Mouse (Mus musculus) heart, embryonic 15.5 days (tissue): ENCODE results near the gene Cdca4. TPM values are rescaled to one million over a fixed set of nuclear protein-coding genes. Genes with fewer than 3 reads are reported as not detected.

ENCODE experiments used
- ATAC-seq: fragments of 200-750 bp; cut with Nextera tagmentation; replicated peaks from 2 replicates; pipeline ENCODE4 v1.8.0; 2017; ENCODE audit warnings: low read depth, moderate TSS enrichment; ENCODE audit not compliant: insufficient number of reproducible peaks, insufficient read depth, low FRiP score
- H3K27ac ChIP-seq: fragments of 300-500 bp; sonication (generic); 2 replicates; pipeline ENCODE4 v1.5.1; 2015; ENCODE audit warnings: mild to moderate bottlenecking, inconsistent platforms
- H3K27me3 ChIP-seq: fragments of 300-500 bp; sonication (generic); 2 replicates; pipeline ENCODE4 v1.6.1; 2015; ENCODE audit warnings: inconsistent platforms
- H3K36me3 ChIP-seq: fragments of 300-500 bp; sonication (generic); 2 replicates; pipeline ENCODE4 v1.6.1; 2015; ENCODE audit warnings: mild to moderate bottlenecking, inconsistent platforms
- H3K4me1 ChIP-seq: fragments of 300-500 bp; sonication (generic); replicated peaks from 2 replicates; pipeline ENCODE4 v1.6.1; 2015; ENCODE audit warnings: inconsistent platforms
- H3K4me2 ChIP-seq: fragments of 300-500 bp; sonication (generic); 2 replicates; pipeline ENCODE4 v1.6.1; 2015; ENCODE audit warnings: inconsistent platforms, mild to moderate bottlenecking, moderate library complexity
- H3K4me3 ChIP-seq: fragments of 300-500 bp; sonication (generic); 2 replicates; pipeline ENCODE4 v1.5.1; 2015; ENCODE audit warnings: mild to moderate bottlenecking, inconsistent platforms
- H3K9ac ChIP-seq: fragments of 300-500 bp; sonication (generic); 2 replicates; pipeline ENCODE4 v1.6.1; 2015; ENCODE audit warnings: mild to moderate bottlenecking, inconsistent platforms
- H3K9me3 ChIP-seq: fragments of 300-500 bp; sonication (generic); replicated peaks from 2 replicates; pipeline ENCODE4 v1.6.1; 2016; ENCODE audit warnings: inconsistent platforms
- WGBS: fragments of 180-500 bp; shearing (Covaris S2); methylation state at CpG from one replicate; pipeline ENCODE4 v1.1.7; 2015; ENCODE audit warnings: mixed read lengths; 5-methylcytosine and 5-hydroxymethylcytosine counted together
- polyA plus RNA-seq: library from polyadenylated mRNA; unstranded; fragments of >200 nt; fragmentation: Nextera tagmentation; extraction: Ambion mirVana; gene quantifications from 2 replicates; pipeline ENCODE4 v1.2.1, GENCODE M21; 2015

The Cdca4 gene
- polyA plus RNA-seq, 1 experiment from 2014 or later, result 34.6 TPM

- H3K9me3 ChIP-seq, result no peaks in the 10 kb centered on the region
- H3K9ac ChIP-seq, result 0 out of 2 replicates have a peak overlapping the region, but pooled peaks have one; percentile 6
- H3K27ac ChIP-seq, result no peak overlapping the region
- H3K27me3 ChIP-seq, result peaks cover 20% of the 10 kb centered on the region
- no peak overlapping the region for H3K4me3 ChIP-seq
- peaks cover 72% of the 10 kb centered on the region for H3K4me1 ChIP-seq
- WGBS, result 46% methylated on average over 17 of the region's 17 CpGs
- no peak for ATAC-seq
- no peak overlapping the region for H3K4me2 ChIP-seq
- no peaks in the 10 kb centered on the region for H3K36me3 ChIP-seq
These were observed 32.4 kb downstream of the Cdca4 start for GRCm38 (mm10) chr12:112796551-112797510.

GRCm38 (mm10) chr12:112795466-112796104 is 33.6 kb downstream of the Cdca4 start:
- H3K27me3 ChIP-seq, result peaks cover 8% of the 10 kb centered on the region
- peak overlapping the region; percentile 31 for H3K4me2 ChIP-seq
- ATAC-seq, result peak; percentile 50
- no peaks in the 10 kb centered on the region for H3K36me3 ChIP-seq
- peaks cover 66% of the 10 kb centered on the region for H3K4me1 ChIP-seq
- WGBS, result 45% methylated on average over 18 of the region's 18 CpGs
- H3K4me3 ChIP-seq, result 0 out of 2 replicates have a peak overlapping the region, but pooled peaks have one; percentile 1
- peak overlapping the region; percentile 84 for H3K27ac ChIP-seq
- H3K9ac ChIP-seq, result no peak overlapping the region
- H3K9me3 ChIP-seq, result no peaks in the 10 kb centered on the region

GRCm38 (mm10) chr12:112794998-112795397 is 34.2 kb downstream of the Cdca4 start:
- peak overlapping the region; percentile 84 for H3K27ac ChIP-seq
- ATAC-seq, result no peak

GRCm38 (mm10) chr12:112794356-112794816 is 34.8 kb downstream of the Cdca4 start:
- no peak overlapping the region for H3K4me3 ChIP-seq
- no peaks in the 10 kb centered on the region for H3K36me3 ChIP-seq
- H3K27ac ChIP-seq, result peak overlapping the region; percentile 84
- 18% methylated on average over 7 of the region's 7 CpGs for WGBS
- peaks cover 61% of the 10 kb centered on the region for H3K4me1 ChIP-seq
- no peaks in the 10 kb centered on the region for H3K9me3 ChIP-seq
- H3K27me3 ChIP-seq, result peaks cover 7% of the 10 kb centered on the region; the same call in 1 of the 2 replicates
- H3K9ac ChIP-seq, result no peak overlapping the region
- no peak for ATAC-seq
- H3K4me2 ChIP-seq, result peak overlapping the region; percentile 46

More at GRCm38 (mm10) chr12:112794998-112795397, 34.2 kb downstream of the Cdca4 start:
- Histone ChIP-seq H3K36me3 (no peaks in the 10 kb centered on the region), H3K4me2 (peak overlapping the region; percentile 31), H3K4me3 (0 out of 2 replicates have a peak overlapping the region, but pooled peaks have one; percentile 1), H3K9ac (no peak overlapping the region), H3K4me1 (peaks cover 61% of the 10 kb centered on the region), H3K27me3 (peaks cover 7% of the 10 kb centered on the region; the same call in 1 of the 2 replicates), H3K9me3 (no peaks in the 10 kb centered on the region)
- WGBS, result 85% methylated on average over 5 of the region's 5 CpGs

GRCm38 (mm10) chr12:112793601-112794355 is 35.4 kb downstream of the Cdca4 start:
- 55% methylated on average over 13 of the region's 13 CpGs for WGBS
- Histone ChIP-seq H3K36me3 (no peaks in the 10 kb centered on the region), H3K27ac (peak overlapping the region; percentile 84), H3K9me3 (no peaks in the 10 kb centered on the region), H3K4me3 (no peak overlapping the region), H3K4me1 (peaks cover 57% of the 10 kb centered on the region), H3K9ac (no peak overlapping the region; the same call in 1 of the 2 replicates), H3K27me3 (peaks cover 4% of the 10 kb centered on the region; the same call in 1 of the 2 replicates), H3K4me2 (peak overlapping the region; percentile 46)
- peak; percentile 83 for ATAC-seq

GRCm38 (mm10) chr12:112791026-112791425 is 38.2 kb downstream of the Cdca4 start:
- no peaks in the 10 kb centered on the region for H3K36me3 ChIP-seq
- H3K9me3 ChIP-seq, result no peaks in the 10 kb centered on the region
- no peak overlapping the region for H3K4me3 ChIP-seq
- no peak overlapping the region for H3K4me2 ChIP-seq
- no peak for ATAC-seq
- no peak overlapping the region for H3K9ac ChIP-seq
- no peak overlapping the region for H3K27ac ChIP-seq
- H3K27me3 ChIP-seq, result no peaks in the 10 kb centered on the region
- WGBS, result 61% methylated on average over 8 of the region's 8 CpGs
- peaks cover 33% of the 10 kb centered on the region for H3K4me1 ChIP-seq

- Histone ChIP-seq H3K4me2 (no peak overlapping the region), H3K9me3 (no peaks in the 10 kb centered on the region; the same call in 1 of the 2 replicates), H3K27me3 (peaks cover 5% of the 10 kb centered on the region; the same call in 1 of the 2 replicates), H3K4me1 (peaks cover 7% of the 10 kb centered on the region; the same call in 1 of the 2 replicates), H3K4me3 (no peak overlapping the region), H3K9ac (no peak overlapping the region), H3K36me3 (no peaks in the 10 kb centered on the region), H3K27ac (no peak overlapping the region)
- WGBS, result 89% methylated on average over 10 of the region's 10 CpGs
- no peak for ATAC-seq
These were observed 54.7 kb downstream of the Cdca4 start for GRCm38 (mm10) chr12:112774481-112774880.

GRCm38 (mm10) chr12:112774026-112774425 is 55.2 kb downstream of the Cdca4 start:
- Histone ChIP-seq H3K27ac (no peak overlapping the region), H3K4me3 (no peak overlapping the region), H3K36me3 (no peaks in the 10 kb centered on the region), H3K27me3 (peaks cover 5% of the 10 kb centered on the region; the same call in 1 of the 2 replicates), H3K4me1 (peaks cover 7% of the 10 kb centered on the region; the same call in 1 of the 2 replicates), H3K4me2 (no peak overlapping the region), H3K9ac (no peak overlapping the region), H3K9me3 (no peaks in the 10 kb centered on the region; the same call in 1 of the 2 replicates)
- WGBS, result 73% methylated on average over 6 of the region's 6 CpGs
- no peak for ATAC-seq

- no peak overlapping the region for H3K27ac ChIP-seq
- ATAC-seq, result no peak
- H3K4me3 ChIP-seq, result no peak overlapping the region
- H3K27me3 ChIP-seq, result peaks cover 5% of the 10 kb centered on the region; the same call in 1 of the 2 replicates
- H3K36me3 ChIP-seq, result no peaks in the 10 kb centered on the region
- peak overlapping the region; percentile 19; the same call in 1 of the 2 replicates for H3K4me2 ChIP-seq
- WGBS, result 21% methylated on average over 9 of the region's 9 CpGs
- no peak overlapping the region for H3K9ac ChIP-seq
- H3K9me3 ChIP-seq, result no peaks in the 10 kb centered on the region; the same call in 1 of the 2 replicates
- H3K4me1 ChIP-seq, result peaks cover 7% of the 10 kb centered on the region; the same call in 1 of the 2 replicates
These were observed 55.9 kb downstream of the Cdca4 start for GRCm38 (mm10) chr12:112773366-112773765.

GRCm38 (mm10) chr12:112772306-112772705 is 56.9 kb downstream of the Cdca4 start:
- Histone ChIP-seq H3K4me2 (no peak overlapping the region), H3K27ac (no peak overlapping the region), H3K4me3 (no peak overlapping the region), H3K27me3 (peaks cover 5% of the 10 kb centered on the region; the same call in 1 of the 2 replicates), H3K36me3 (no peaks in the 10 kb centered on the region), H3K9ac (no peak overlapping the region), H3K4me1 (peaks cover 7% of the 10 kb centered on the region; the same call in 1 of the 2 replicates), H3K9me3 (no peaks in the 10 kb centered on the region; the same call in 1 of the 2 replicates)
- WGBS, result 89% methylated on average over 14 of the region's 14 CpGs
- no peak for ATAC-seq
